Mouse (Mus musculus) stomach, postnatal 0 days (tissue): ENCODE measurements around the gene Pdia4. TPM values are rescaled to one million over a fixed set of nuclear protein-coding genes. Genes with fewer than 3 reads are reported as not detected.

Source experiments
- ATAC-seq: fragments of 200-750 bp; cut with Nextera tagmentation; 2 replicates; pipeline ENCODE4 v1.8.0; 2017; ENCODE audit not compliant: low FRiP score, low TSS enrichment
- DNase-seq: peaks from one replicate; pipeline ENCODE4 v3.0.0-alpha.2; 2016; ENCODE audit warnings: low spot score
- H3K27ac ChIP-seq: fragments of 300-500 bp; sonication (generic); replicated peaks from 2 replicates; pipeline ENCODE4 v1.5.1; 2014; ENCODE audit warnings: mild to moderate bottlenecking, control low read depth
- H3K27me3 ChIP-seq: fragments of 300-500 bp; sonication (generic); 2 replicates; pipeline ENCODE4 v1.6.1; 2014; ENCODE audit warnings: low read length; ENCODE audit not compliant: control insufficient read depth, insufficient read depth
- H3K36me3 ChIP-seq: fragments of 300-500 bp; sonication (generic); 2 replicates; pipeline ENCODE4 v1.6.1; 2014; ENCODE audit warnings: low read length, mixed read lengths; ENCODE audit not compliant: control insufficient read depth, insufficient read depth
- H3K4me1 ChIP-seq: fragments of 300-500 bp; sonication (generic); replicated peaks from 2 replicates; pipeline ENCODE4 v1.6.1; 2014; ENCODE audit warnings: antibody characterized with exemption; ENCODE audit not compliant: control insufficient read depth, insufficient read depth
- H3K4me2 ChIP-seq: fragments of 300-500 bp; sonication (generic); replicated peaks from 2 replicates; pipeline ENCODE4 v1.6.1; 2014; ENCODE audit warnings: low read depth, mild to moderate bottlenecking, control low read depth, moderate library complexity
- H3K4me3 ChIP-seq: fragments of 300-500 bp; sonication (generic); 2 replicates; pipeline ENCODE4 v1.5.1; 2014; ENCODE audit warnings: low read depth, low read length, control low read depth
- H3K9ac ChIP-seq: fragments of 300-500 bp; sonication (generic); 2 replicates; pipeline ENCODE4 v1.6.1; 2014; ENCODE audit warnings: mild to moderate bottlenecking, low read length, control low read depth, mixed read lengths
- H3K9me3 ChIP-seq: fragments of 300-500 bp; sonication (generic); 2 replicates; pipeline ENCODE4 v1.6.1; 2016; ENCODE audit warnings: low read length; ENCODE audit not compliant: control insufficient read depth
- CTCF ChIP-seq: IDR thresholded peaks from 2 replicates; pipeline ENCODE4 v1.5.1; 2016; ENCODE audit warnings: antibody characterized with exemption, low read depth, mild to moderate bottlenecking, moderate library complexity
- EP300 ChIP-seq: optimal IDR thresholded peaks from 2 replicates; pipeline ENCODE3; 2016; ENCODE audit warnings: antibody characterized with exemption
- WGBS: fragments of 180-500 bp; shearing (Covaris S2); extraction: QIAGEN DNeasy Blood & Tissue Kit; methylation state at CpG from one replicate; pipeline ENCODE4 v1.1.7; 2014; 5-methylcytosine and 5-hydroxymethylcytosine counted together
- polyA plus RNA-seq: library from polyadenylated mRNA; unstranded; fragments of >200 nt; fragmentation: Nextera tagmentation; extraction: Ambion mirVana; gene quantifications from 2 replicates; pipeline ENCODE4 v1.2.1, GENCODE M21; 2015

The Pdia4 gene
- polyA plus RNA-seq, 1 experiment from 2014 or later = 169 TPM

DNA sequence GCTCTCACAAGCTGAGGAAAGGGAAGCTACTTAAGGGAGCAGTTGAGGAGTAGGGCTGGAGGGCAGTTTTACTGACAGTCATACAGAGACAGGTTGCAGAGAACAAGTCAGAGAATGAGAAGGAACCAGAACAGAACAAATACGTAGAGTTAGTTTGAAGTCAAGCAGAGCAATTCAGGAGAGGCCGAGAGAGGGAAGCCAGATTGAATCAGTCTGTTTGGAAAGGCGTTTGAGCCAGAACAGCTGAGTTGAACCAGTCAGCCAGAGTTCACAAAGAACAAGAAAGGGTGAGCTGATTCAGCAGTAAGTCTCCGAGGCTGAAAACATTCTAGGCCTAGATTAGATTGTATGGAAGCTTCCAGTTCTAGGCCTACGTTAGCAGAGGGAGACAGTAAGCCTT is 19.9 kb downstream of the Pdia4 start:
- no peak for DNase-seq
- H3K27ac ChIP-seq = peak overlapping the region; percentile 31; the same call in 1 of the 2 replicates
- 0 out of 2 replicates have a peak, but pooled peaks have one; percentile 16 for ATAC-seq
- no peaks in the 10 kb centered on the region for H3K27me3 ChIP-seq
- H3K36me3 ChIP-seq = peaks cover 11% of the 10 kb centered on the region
- H3K4me3 ChIP-seq = no peak overlapping the region
- H3K4me2 ChIP-seq = no peak overlapping the region
- TF ChIP-seq CTCF (no peak), EP300 (no peak)
- no peaks in the 10 kb centered on the region for H3K4me1 ChIP-seq
- no peak overlapping the region for H3K9ac ChIP-seq
- 28% methylated on average over 5 of the region's 5 CpGs for WGBS
- no peaks in the 10 kb centered on the region for H3K9me3 ChIP-seq

DNA sequence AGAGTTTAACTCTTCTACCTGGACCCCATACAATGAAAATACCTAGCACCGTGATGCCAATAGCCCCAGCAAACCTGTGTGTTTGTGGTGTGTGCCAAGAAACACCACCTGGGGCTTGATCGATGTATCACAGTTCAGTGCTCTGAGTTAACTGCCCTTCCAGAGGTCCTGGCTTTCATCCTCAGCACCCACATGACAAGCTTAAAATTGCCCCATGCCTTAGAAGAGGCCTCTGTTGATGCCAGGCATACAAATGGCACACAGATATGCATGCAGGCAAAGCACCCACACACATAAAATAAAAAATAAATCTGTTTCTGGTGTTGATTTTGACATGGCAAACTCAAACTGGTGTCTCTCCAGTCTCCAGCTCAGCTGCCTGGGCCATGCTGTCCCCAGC is 20.7 kb downstream of the Pdia4 start:
- TF ChIP-seq CTCF = no peak

DNA sequence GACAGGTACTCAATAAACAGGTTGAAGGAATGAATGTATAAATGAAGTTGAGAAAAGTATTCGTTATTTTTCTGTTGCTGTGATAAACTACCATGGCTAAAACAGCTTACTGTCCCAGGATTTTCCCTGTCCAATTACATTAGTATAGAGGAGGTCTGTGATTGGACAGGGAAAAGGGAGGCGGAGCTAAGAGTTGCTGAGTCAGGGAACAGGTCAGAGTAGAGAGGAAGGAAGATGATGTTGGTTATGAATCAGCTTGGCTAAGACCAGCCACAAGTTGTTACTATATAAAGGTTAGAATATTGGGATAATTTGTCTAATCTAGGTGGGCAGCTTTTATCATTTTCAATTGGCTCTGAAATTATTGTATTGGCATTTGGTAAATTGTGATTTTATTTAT is 22.5 kb downstream of the Pdia4 start:
- H3K4me1 ChIP-seq = no peaks in the 10 kb centered on the region
- WGBS = 44% methylated on average over 2 of the region's 2 CpGs
- no peaks in the 10 kb centered on the region for H3K36me3 ChIP-seq
- DNase-seq (peak; percentile 67), ATAC-seq (0 out of 2 replicates have a peak, but pooled peaks have one; percentile 37)
- H3K9me3 ChIP-seq = no peaks in the 10 kb centered on the region
- H3K9ac ChIP-seq = no peak overlapping the region
- no peak overlapping the region for H3K4me2 ChIP-seq
- H3K27me3 ChIP-seq = no peaks in the 10 kb centered on the region
- TF ChIP-seq EP300 (no peak), CTCF (no peak)
- H3K27ac ChIP-seq = no peak overlapping the region
- H3K4me3 ChIP-seq = no peak overlapping the region

More for the DNA sequence above, 20.7 kb downstream of the Pdia4 start:
- Histone ChIP-seq H3K36me3 (peaks cover 11% of the 10 kb centered on the region), H3K9ac (no peak overlapping the region), H3K9me3 (no peaks in the 10 kb centered on the region), H3K4me1 (no peaks in the 10 kb centered on the region), H3K27me3 (no peaks in the 10 kb centered on the region), H3K4me3 (no peak overlapping the region), H3K27ac (0 out of 2 replicates have a peak overlapping the region, but pooled peaks have one; percentile 31), H3K4me2 (no peak overlapping the region)
- ATAC-seq (no peak), DNase-seq (no peak)
- WGBS = 86% methylated on average over 2 of the region's 2 CpGs

DNA sequence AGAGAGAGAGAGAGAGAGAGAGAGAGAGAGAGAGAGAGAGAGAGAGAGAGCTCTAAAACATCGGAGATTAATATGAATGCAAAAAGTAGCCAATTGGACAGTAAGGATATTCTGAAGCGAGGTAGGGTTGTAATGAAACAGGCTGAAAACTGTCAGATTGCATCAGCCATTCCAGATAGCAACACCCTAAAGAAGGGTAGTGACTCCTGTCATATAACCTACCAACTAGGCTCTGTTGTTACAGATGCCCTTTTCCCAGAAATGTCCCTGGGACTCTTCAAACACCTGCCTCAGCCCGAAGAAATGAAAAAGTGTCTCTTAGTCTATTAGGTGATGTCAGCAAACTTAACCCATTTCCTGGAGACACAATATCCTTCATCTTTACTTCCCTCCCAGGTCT is 24.4 kb downstream of the Pdia4 start:
- Histone ChIP-seq H3K27me3 (no peaks in the 10 kb centered on the region), H3K4me1 (no peaks in the 10 kb centered on the region), H3K9ac (peak overlapping the region; percentile 68; the same call in 1 of the 2 replicates), H3K27ac (peak overlapping the region; percentile 94), H3K4me2 (peak overlapping the region; percentile 58), H3K4me3 (peak overlapping the region; percentile 39), H3K36me3 (no peaks in the 10 kb centered on the region), H3K9me3 (no peaks in the 10 kb centered on the region)
- WGBS = 9% methylated on average over 3 of the region's 3 CpGs
- ATAC-seq (no peak), DNase-seq (no peak)
- TF ChIP-seq CTCF = no peak
- no peak for TF ChIP-seq EP300

DNA sequence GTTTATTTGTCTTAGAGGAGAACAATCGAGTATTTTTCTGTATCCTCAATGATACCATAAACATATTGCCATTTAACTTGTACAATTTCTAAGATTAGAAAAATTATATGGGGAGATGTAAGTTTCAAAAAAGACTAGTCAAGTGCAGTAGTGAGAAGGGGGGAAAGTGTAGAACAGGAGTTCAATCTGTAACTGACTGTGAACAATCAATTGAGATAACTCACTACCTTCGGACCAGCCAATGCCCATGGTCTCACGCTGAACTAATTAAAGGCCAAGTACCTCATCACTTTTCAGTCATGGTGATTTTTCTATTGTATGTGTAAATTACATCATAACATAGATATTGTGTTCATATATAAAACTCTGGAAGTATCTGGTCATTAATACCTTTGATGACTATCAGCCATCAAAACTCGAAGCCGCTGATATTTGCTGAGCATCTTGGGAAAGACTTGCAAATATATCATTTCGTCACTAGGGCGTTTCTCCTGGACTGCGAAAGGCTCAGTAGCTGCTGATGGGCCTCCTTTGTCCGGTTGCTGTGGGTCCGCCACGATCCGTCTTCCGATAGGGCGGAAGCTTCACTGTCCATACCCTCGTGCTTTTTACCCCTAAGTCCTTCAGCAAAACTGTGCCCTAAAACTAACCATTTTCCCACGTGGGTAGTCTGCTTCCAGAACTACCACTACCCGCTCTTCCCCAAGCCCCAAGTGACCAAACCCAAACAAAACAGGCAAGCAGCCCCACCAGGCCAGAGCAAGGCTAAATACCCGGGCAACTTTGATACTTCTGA is 25.1 kb downstream of the Pdia4 start:
- Histone ChIP-seq H3K27ac (peak overlapping the region; percentile 94), H3K9ac (peak overlapping the region; percentile 68), H3K9me3 (no peaks in the 10 kb centered on the region), H3K4me3 (peak overlapping the region; percentile 39), H3K36me3 (no peaks in the 10 kb centered on the region), H3K4me1 (no peaks in the 10 kb centered on the region), H3K4me2 (peak overlapping the region; percentile 58), H3K27me3 (no peaks in the 10 kb centered on the region)
- peak; percentile 74 for DNase-seq
- ATAC-seq = peak; percentile 90
- 1% methylated on average over 18 of the region's 18 CpGs for WGBS
- peak; percentile 9; the same call in 1 of the 2 replicates for TF ChIP-seq CTCF
- TF ChIP-seq EP300 = no peak
